Mouse (Mus musculus) gastrocnemius, postnatal 4 days (tissue): Measurements from ENCODE around the gene Cttnbp2nl. TPM values are rescaled to one million over a fixed set of nuclear protein-coding genes. Genes with fewer than 3 reads are reported as not detected.

Source experiments
- DNase-seq, 2 experiments: peaks; one replicate each; pipeline ENCODE4 v3.0.0; 2021 to 2022; ENCODE audit warnings: low spot score in 2 of 2, mixed read lengths in 2 of 2
- total RNA-seq, 2 experiments: library from RNA; stranded (reverse); gene quantifications; 2 replicates each; pipeline ENCODE4 v1.2.3; 2021

The Cttnbp2nl gene
- total RNA-seq, 2 experiments from 2014 or later, result 19.5 to 21.1 TPM

- no peak for DNase-seq
Observed at GRCm38 (mm10) chr3:104965991-104966554, 86.9 kb downstream of the Cttnbp2nl start.

- no peak for DNase-seq
Observed at GRCm38 (mm10) chr3:104965070-104965855, 87.7 kb downstream of the Cttnbp2nl start.

- no peak for DNase-seq
Observed at GRCm38 (mm10) chr3:104963331-104964276, 89.3 kb downstream of the Cttnbp2nl start.

GRCm38 (mm10) chr3:104962866-104963265 lies 90.1 kb downstream of the Cttnbp2nl start:
- no peak for DNase-seq

GRCm38 (mm10) chr3:104962141-104962611 lies 90.8 kb downstream of the Cttnbp2nl start:
- DNase-seq, result peak in 1 of 2 experiments; percentile 50

GRCm38 (mm10) chr3:104961066-104962059 lies 91.6 kb downstream of the Cttnbp2nl start, which contains the start of gene Wnt2b:
Wnt2b (minus strand) TSS chr3:104961921.
- DNase-seq, result peak in 1 of 2 experiments; percentile 33

- DNase-seq, result no peak
Observed at GRCm38 (mm10) chr3:104960026-104961000, 92.6 kb downstream of the Cttnbp2nl start.

- DNase-seq, result no peak
Observed at GRCm38 (mm10) chr3:104956131-104956581, 96.8 kb downstream of the Cttnbp2nl start.

- no peak for DNase-seq
Observed at GRCm38 (mm10) chr3:104954551-104954950, 98.4 kb downstream of the Cttnbp2nl start.

- DNase-seq, result no peak
Observed at GRCm38 (mm10) chr3:104954137-104954536, 98.8 kb downstream of the Cttnbp2nl start.

- DNase-seq, result no peak
Observed at GRCm38 (mm10) chr3:104952891-104953670, 99.9 kb downstream of the Cttnbp2nl start.

Other genes with a start within 250 kb of the Cttnbp2nl start
- 10 to 100 TPM; 17.0 to 18.9 TPM for gene Mov10, start 234.6 kb downstream of the Cttnbp2nl start, total RNA-seq
- 10 to 100 TPM; 22.9 to 29.4 TPM for gene St7l, start 189.1 kb downstream of the Cttnbp2nl start, total RNA-seq
- gene Capza1, start 188.6 kb downstream of the Cttnbp2nl start, total RNA-seq, result 10 to 100 TPM; 54.9 to 60.3 TPM
- gene Wnt2b, start 91.2 kb downstream of the Cttnbp2nl start, total RNA-seq, result 1 to 10 TPM; 3.2 to 3.4 TPM
- gene 4930564D02Rik, start 13.7 kb upstream of the Cttnbp2nl start, total RNA-seq, result not detected